ENCODE assay signal across 8 mouse cellular contexts in the genomic region with DNA sequence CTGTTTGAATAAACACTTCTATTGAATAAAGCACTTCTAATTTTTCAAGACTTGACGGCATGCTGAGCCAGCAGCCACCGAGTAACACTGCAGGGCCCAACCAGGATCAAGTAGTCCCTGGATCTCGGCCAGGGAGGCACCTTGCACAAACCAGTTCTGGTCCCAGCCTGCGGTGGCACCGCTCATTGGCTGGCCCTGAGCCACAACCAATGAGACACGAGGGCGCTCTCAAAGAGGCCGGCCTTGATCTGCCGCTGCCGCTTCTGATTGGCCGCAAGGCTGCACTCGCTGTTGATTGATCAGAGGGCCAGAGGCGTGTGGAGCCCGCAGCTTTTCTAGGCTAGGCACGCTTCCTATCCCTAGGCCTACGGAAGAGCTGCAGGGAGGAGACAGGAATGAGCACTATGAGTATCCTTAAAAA. TPM values are rescaled to one million over a fixed set of nuclear protein-coding genes. Genes with fewer than 3 reads are reported as not detected.
DNase-seq lines count a peak whose midpoint lies in the region; ATAC-seq lines count a peak whose summit lies in the region.

No protein-coding gene starts in this region.

- peak overlapping the region; percentile 4; the same call in 1 of the 2 replicates for H3K4me3 ChIP-seq in forebrain, embryonic 13.5 days
- H3K4me3 ChIP-seq in heart, embryonic 16.5 days (ENCODE audit: low read length): peak overlapping the region; percentile 10; the same call in 1 of the 2 replicates
- H3K4me3 ChIP-seq in liver, embryonic 12.5 days: peak overlapping the region; percentile 25
- no peak overlapping the region for H3K4me3 ChIP-seq in stomach, embryonic 15.5 days (replicated peaks)

- H3K27ac ChIP-seq in forebrain, embryonic 13.5 days: no peak overlapping the region; the same call in 1 of the 2 replicates
- H3K27ac ChIP-seq in heart, embryonic 16.5 days (ENCODE audit: low read length): peak overlapping the region; percentile 51; the same call in 1 of the 2 replicates
- H3K27ac ChIP-seq in liver, embryonic 12.5 days: no peak overlapping the region
- H3K27ac ChIP-seq in stomach, embryonic 15.5 days: peak overlapping the region; percentile 83

- H3K4me1 ChIP-seq in forebrain, embryonic 13.5 days: peaks cover 13% of the 10 kb centered on the region
- peaks cover 6% of the 10 kb centered on the region; the same call in 1 of the 2 replicates for H3K4me1 ChIP-seq in heart, embryonic 16.5 days (ENCODE audit: control insufficient read depth, insufficient read depth, low read length)
- H3K4me1 ChIP-seq in liver, embryonic 12.5 days: peaks cover 20% of the 10 kb centered on the region
- H3K4me1 ChIP-seq in stomach, embryonic 15.5 days: 0 out of 2 replicates have a peak, but pooled peaks cover 16% of the 10 kb centered on the region

- H3K9ac ChIP-seq in forebrain, embryonic 13.5 days: 0 out of 2 replicates have a peak overlapping the region, but pooled peaks have one; percentile 27
- H3K9ac ChIP-seq in heart, embryonic 16.5 days (ENCODE audit: low read length): peak overlapping the region; percentile 47
- peak overlapping the region; percentile 40; the same call in 1 of the 2 replicates for H3K9ac ChIP-seq in liver, embryonic 12.5 days
- H3K9ac ChIP-seq in stomach, embryonic 15.5 days: no peak overlapping the region

- H3K4me2 ChIP-seq in forebrain, embryonic 13.5 days: peak overlapping the region; percentile 40
- peak overlapping the region; percentile 37; the same call in 1 of the 2 replicates for H3K4me2 ChIP-seq in heart, embryonic 16.5 days (ENCODE audit: low read depth, low read length)
- peak overlapping the region; percentile 55 for H3K4me2 ChIP-seq in liver, embryonic 12.5 days
- H3K4me2 ChIP-seq in stomach, embryonic 15.5 days: peak overlapping the region; percentile 33

- peak; percentile 98 to 99 for DNase-seq in kidney, postnatal 25 days
- DNase-seq in natural killer cell, adult 2 months (ENCODE audit: low spot score in 2 of 2): peak; percentile 26 to 42

- 0% methylated on average over 16 of the region's 16 CpGs for WGBS in forebrain, embryonic 13.5 days
- 2% methylated on average over 16 of the region's 16 CpGs for WGBS in heart, embryonic 16.5 days
- 2% methylated on average over 16 of the region's 16 CpGs for WGBS in liver, embryonic 12.5 days (ENCODE audit: insufficient replicate concordance)
- 1% methylated on average over 16 of the region's 16 CpGs for WGBS in stomach, embryonic 15.5 days

- no peaks in the 10 kb centered on the region for H3K36me3 ChIP-seq in forebrain, embryonic 13.5 days (ENCODE audit: poor library complexity, severe bottlenecking)
- H3K36me3 ChIP-seq in heart, embryonic 16.5 days (ENCODE audit: control insufficient read depth, insufficient read depth): no peaks in the 10 kb centered on the region
- no peaks in the 10 kb centered on the region for H3K36me3 ChIP-seq in liver, embryonic 12.5 days
- no peaks in the 10 kb centered on the region for H3K36me3 ChIP-seq in stomach, embryonic 15.5 days

- no peaks in the 10 kb centered on the region for H3K9me3 ChIP-seq in forebrain, embryonic 13.5 days (replicated peaks)
- H3K9me3 ChIP-seq in heart, embryonic 16.5 days (replicated peaks; ENCODE audit: control insufficient read depth, low read length): no peaks in the 10 kb centered on the region
- no peaks in the 10 kb centered on the region for H3K9me3 ChIP-seq in liver, embryonic 12.5 days (replicated peaks)
- H3K9me3 ChIP-seq in stomach, embryonic 15.5 days: no peaks in the 10 kb centered on the region

- no peaks in the 10 kb centered on the region for H3K27me3 ChIP-seq in forebrain, embryonic 13.5 days
- no peaks in the 10 kb centered on the region for H3K27me3 ChIP-seq in heart, embryonic 16.5 days (ENCODE audit: control insufficient read depth, insufficient read depth, low read length)
- H3K27me3 ChIP-seq in liver, embryonic 12.5 days (replicated peaks): 0 out of 2 replicates have a peak, but pooled peaks cover 8% of the 10 kb centered on the region
- no peaks in the 10 kb centered on the region for H3K27me3 ChIP-seq in stomach, embryonic 15.5 days (replicated peaks)

- peak; percentile 97 for ATAC-seq in CD4-positive, CD25-positive, alpha-beta regulatory T cell, adult 4 months
- ATAC-seq in cerebellum, adult (ENCODE audit: insufficient number of reproducible peaks, low FRiP score, low TSS enrichment): peak; percentile 97
- peak; percentile 99 for ATAC-seq in forebrain, embryonic 13.5 days
- peak; percentile 95 for ATAC-seq in heart, embryonic 16.5 days (replicated peaks; ENCODE audit: extremely low read depth, insufficient read depth, low FRiP score)
- peak; percentile 97 for ATAC-seq in liver, embryonic 12.5 days
- ATAC-seq in stomach, embryonic 15.5 days (ENCODE audit: insufficient read depth, low FRiP score, low read depth): peak; percentile 91

RNA-seq across cellular contexts. Expression of a gene that starts 1.2 kb away (rescaled TPM):
- 10 to 100 TPM in 1 of 2 experiments, 1 to 10 TPM in 1; 8.1 to 18.0 TPM for polyA plus RNA-seq in CD4-positive, CD25-positive, alpha-beta regulatory T cell, adult 4 months (2017; shearing (Covaris generic))
- 0.34 and 0.43 TPM in 2 replicates for polyA plus RNA-seq in forebrain, embryonic 13.5 days (2015; fragmentation: Nextera tagmentation; extraction: Ambion mirVana)
- polyA plus RNA-seq in heart, embryonic 16.5 days (2015; fragmentation: Nextera tagmentation; extraction: Ambion mirVana): 0.24 and 0.51 TPM in 2 replicates
- 0.17 and 0.20 TPM in 2 replicates for polyA plus RNA-seq in liver, embryonic 12.5 days (2016; fragmentation: Nextera tagmentation; extraction: Ambion mirVana)
- 0.81 and 0.90 TPM in 2 replicates for polyA plus RNA-seq in stomach, embryonic 15.5 days (2015; fragmentation: Nextera tagmentation; extraction: Ambion mirVana)

RNA-seq across cellular contexts. Expression of a gene that starts 11.4 kb away (rescaled TPM):
- 10 to 100 TPM; 16.4 to 21.6 TPM for polyA plus RNA-seq in CD4-positive, CD25-positive, alpha-beta regulatory T cell, adult 4 months (2017; shearing (Covaris generic))
- 11.6 and 14.1 TPM in 2 replicates for polyA plus RNA-seq in forebrain, embryonic 13.5 days (2015; fragmentation: Nextera tagmentation; extraction: Ambion mirVana)
- 4.2 TPM in 2 replicates for polyA plus RNA-seq in heart, embryonic 16.5 days (2015; fragmentation: Nextera tagmentation; extraction: Ambion mirVana)
- 4.5 and 4.9 TPM in 2 replicates for polyA plus RNA-seq in liver, embryonic 12.5 days (2016; fragmentation: Nextera tagmentation; extraction: Ambion mirVana)
- 7.6 and 8.4 TPM in 2 replicates for polyA plus RNA-seq in stomach, embryonic 15.5 days (2015; fragmentation: Nextera tagmentation; extraction: Ambion mirVana)

RNA-seq across cellular contexts. Expression of a gene that starts 12.7 kb away (rescaled TPM):
- polyA plus RNA-seq in CD4-positive, CD25-positive, alpha-beta regulatory T cell, adult 4 months (2017; shearing (Covaris generic)): under 1 TPM; 0.38 to 0.60 TPM
- polyA plus RNA-seq in forebrain, embryonic 13.5 days (2015; fragmentation: Nextera tagmentation; extraction: Ambion mirVana): 0.19 and 0.37 TPM in 2 replicates
- 0.47 and 0.49 TPM in 2 replicates for polyA plus RNA-seq in heart, embryonic 16.5 days (2015; fragmentation: Nextera tagmentation; extraction: Ambion mirVana)
- polyA plus RNA-seq in liver, embryonic 12.5 days (2016; fragmentation: Nextera tagmentation; extraction: Ambion mirVana): 0.25 and 0.33 TPM in 2 replicates
- polyA plus RNA-seq in stomach, embryonic 15.5 days (2015; fragmentation: Nextera tagmentation; extraction: Ambion mirVana): 6.8 and 7.4 TPM in 2 replicates

RNA-seq across cellular contexts. Expression of a gene that starts 26.0 kb away (rescaled TPM):
- 100 to 1,000 TPM; 333 to 643 TPM for polyA plus RNA-seq in CD4-positive, CD25-positive, alpha-beta regulatory T cell, adult 4 months (2017; shearing (Covaris generic))
- polyA plus RNA-seq in forebrain, embryonic 13.5 days (2015; fragmentation: Nextera tagmentation; extraction: Ambion mirVana): 944 and 1,056 TPM in 2 replicates
- polyA plus RNA-seq in heart, embryonic 16.5 days (2015; fragmentation: Nextera tagmentation; extraction: Ambion mirVana): 1,996 and 2,229 TPM in 2 replicates
- polyA plus RNA-seq in liver, embryonic 12.5 days (2016; fragmentation: Nextera tagmentation; extraction: Ambion mirVana): 691 and 732 TPM in 2 replicates
- polyA plus RNA-seq in stomach, embryonic 15.5 days (2015; fragmentation: Nextera tagmentation; extraction: Ambion mirVana): 994 and 1,014 TPM in 2 replicates

RNA-seq across cellular contexts. Expression of a gene that starts 34.7 kb away (rescaled TPM):
- 100 to 1,000 TPM; 210 to 244 TPM for polyA plus RNA-seq in CD4-positive, CD25-positive, alpha-beta regulatory T cell, adult 4 months (2017; shearing (Covaris generic))
- polyA plus RNA-seq in forebrain, embryonic 13.5 days (2015; fragmentation: Nextera tagmentation; extraction: Ambion mirVana): 7.4 and 8.2 TPM in 2 replicates
- polyA plus RNA-seq in heart, embryonic 16.5 days (2015; fragmentation: Nextera tagmentation; extraction: Ambion mirVana): 3.9 and 5.3 TPM in 2 replicates
- 3.0 and 3.9 TPM in 2 replicates for polyA plus RNA-seq in liver, embryonic 12.5 days (2016; fragmentation: Nextera tagmentation; extraction: Ambion mirVana)
- 2.2 and 3.5 TPM in 2 replicates for polyA plus RNA-seq in stomach, embryonic 15.5 days (2015; fragmentation: Nextera tagmentation; extraction: Ambion mirVana)

Comparison
In these comparisons a context has a peak if more than half of its experiments do, and no peak if none do; other contexts are left out.
1. H3K27ac ChIP-seq: peak in heart, embryonic 16.5 days (single experiment) and stomach, embryonic 15.5 days (single experiment); none in forebrain, embryonic 13.5 days (single experiment) and liver, embryonic 12.5 days (single experiment).
2. Peak in every context shown above with its lines, with median percentiles within 50 percentile points of each other: ATAC-seq and H3K4me2 ChIP-seq.